Mouse (Mus musculus): Measurements from ENCODE around the gene Wdr20. TPM values are rescaled to one million over a fixed set of nuclear protein-coding genes. Genes with fewer than 3 reads are reported as not detected.

The Wdr20 gene
- polyA plus RNA-seq, 2 experiments = 7.5 to 10.1 TPM

DNA sequence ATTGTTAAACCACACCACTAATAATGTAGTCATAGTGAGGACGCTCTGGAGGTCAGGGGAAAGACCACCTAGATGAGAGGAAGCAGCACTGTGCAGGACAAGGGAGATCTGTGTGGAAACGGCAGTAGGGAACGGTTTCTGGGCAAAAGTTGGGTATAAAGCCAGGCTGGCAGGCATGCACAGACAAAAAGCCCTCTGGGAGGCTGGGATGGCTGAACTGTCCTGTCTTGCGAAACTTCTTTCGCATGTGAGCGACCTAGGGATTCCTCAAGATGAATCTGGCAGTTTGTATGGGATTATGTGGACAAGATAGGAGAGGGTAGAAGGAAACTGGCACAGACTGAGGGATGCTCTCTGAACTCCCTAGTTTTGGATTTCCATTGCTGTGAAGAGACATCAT lies 34.2 kb downstream of the Wdr20 start:
- WGBS (ENCODE audit: insufficient replicate concordance) = 84% methylated on average over 6 of the region's 6 CpGs
- Histone ChIP-seq H3K4me2 (ENCODE audit: low read depth) (no peak overlapping the region), H3K4me3 (ENCODE audit: insufficient read depth in 1 of 2, low read depth in 2 of 2, low read length in 2 of 2) (no peak overlapping the region), H3K9ac (replicated peaks) (no peak overlapping the region), H3K4me1 (replicated peaks; ENCODE audit: control insufficient read depth in 2 of 2, insufficient read depth in 2 of 2, low read length in 1 of 2) (peaks cover 0 to 21% of the 10 kb centered on the region in 2 experiments; a peak in 3 of 4 replicates), H3K27ac (no peak overlapping the region), H3K27me3 (ENCODE audit: control insufficient read depth, insufficient read depth, low read length) (no peaks in the 10 kb centered on the region), H3K36me3 (replicated peaks; ENCODE audit: control insufficient read depth, insufficient read depth, low read depth) (no peaks in the 10 kb centered on the region), H3K9me3 (ENCODE audit: control insufficient read depth, low read length) (no peaks in the 10 kb centered on the region)
- TF ChIP-seq EP300 (IDR thresholded peaks at IDR 0.05; ENCODE audit: low read depth) (no peak), CTCF (IDR thresholded peaks at IDR 0.05; ENCODE audit: low read depth) (no peak)
- ATAC-seq (ENCODE audit: insufficient read depth) = no peak
- no peak for DNase-seq (ENCODE audit: low read depth in 3 of 3, low spot score in 3 of 3)

- Histone ChIP-seq H3K27ac (no peak overlapping the region), H3K4me2 (ENCODE audit: low read depth) (no peak overlapping the region), H3K4me1 (replicated peaks; ENCODE audit: control insufficient read depth in 2 of 2, insufficient read depth in 2 of 2, low read length in 1 of 2) (peaks cover 0 to 12% of the 10 kb centered on the region in 2 experiments; a peak in 2 of 4 replicates), H3K9me3 (ENCODE audit: control insufficient read depth, low read length) (no peaks in the 10 kb centered on the region), H3K36me3 (replicated peaks; ENCODE audit: control insufficient read depth, insufficient read depth, low read depth) (peaks cover 3% of the 10 kb centered on the region; the same call in 1 of the 2 replicates), H3K4me3 (ENCODE audit: insufficient read depth in 1 of 2, low read depth in 2 of 2, low read length in 2 of 2) (no peak overlapping the region), H3K9ac (replicated peaks) (no peak overlapping the region), H3K27me3 (ENCODE audit: control insufficient read depth, insufficient read depth, low read length) (no peaks in the 10 kb centered on the region)
- WGBS (ENCODE audit: insufficient replicate concordance) = 43% methylated on average over 5 of the region's 5 CpGs
- ATAC-seq (ENCODE audit: insufficient read depth) (peak; percentile 26; the same call in 1 of the 2 replicates), DNase-seq (ENCODE audit: low read depth in 3 of 3, low spot score in 3 of 3) (no peak)
- TF ChIP-seq CTCF (IDR thresholded peaks at IDR 0.05; ENCODE audit: low read depth) (no peak), EP300 (IDR thresholded peaks at IDR 0.05; ENCODE audit: low read depth) (no peak)
These were observed 38.1 kb downstream of the Wdr20 start for GRCm38 (mm10) chr12:110775628-110776426.

- no peaks in the 10 kb centered on the region for H3K27me3 ChIP-seq (ENCODE audit: control insufficient read depth, insufficient read depth, low read length)
- H3K36me3 ChIP-seq (replicated peaks; ENCODE audit: control insufficient read depth, insufficient read depth, low read depth) = peaks cover 5% of the 10 kb centered on the region
- no peak for ATAC-seq (ENCODE audit: insufficient read depth)
- no peak overlapping the region for H3K4me3 ChIP-seq (ENCODE audit: insufficient read depth in 1 of 2, low read depth in 2 of 2, low read length in 2 of 2)
- H3K9ac ChIP-seq (replicated peaks) = no peak overlapping the region
- no peak overlapping the region for H3K27ac ChIP-seq
- H3K4me2 ChIP-seq (ENCODE audit: low read depth) = no peak overlapping the region
- no peaks in the 10 kb centered on the region for H3K9me3 ChIP-seq (ENCODE audit: control insufficient read depth, low read length)
- TF ChIP-seq EP300 (IDR thresholded peaks at IDR 0.05; ENCODE audit: low read depth) (no peak), CTCF (IDR thresholded peaks at IDR 0.05; ENCODE audit: low read depth) (no peak)
- whole genome bisulfite sequencing (ENCODE audit: insufficient replicate concordance) = 54% methylated on average over 5 of the region's 5 CpGs
- DNase-seq (ENCODE audit: low read depth in 3 of 3, low spot score in 3 of 3) = no peak
- H3K4me1 ChIP-seq (replicated peaks; ENCODE audit: control insufficient read depth in 2 of 2, insufficient read depth in 2 of 2, low read length in 1 of 2) = peaks cover 10 to 19% of the 10 kb centered on the region in 2 experiments; a peak in 3 of 4 replicates
These were observed 40.1 kb downstream of the Wdr20 start for GRCm38 (mm10) chr12:110777853-110778252.

- no peak overlapping the region for H3K4me3 ChIP-seq (ENCODE audit: insufficient read depth in 1 of 2, low read depth in 2 of 2, low read length in 2 of 2)
- H3K27me3 ChIP-seq (ENCODE audit: control insufficient read depth, insufficient read depth, low read length) = no peaks in the 10 kb centered on the region
- no peaks in the 10 kb centered on the region for H3K9me3 ChIP-seq (ENCODE audit: control insufficient read depth, low read length)
- H3K9ac ChIP-seq (replicated peaks) = no peak overlapping the region
- no peak for DNase-seq (ENCODE audit: low read depth in 3 of 3, low spot score in 3 of 3)
- no peak overlapping the region for H3K27ac ChIP-seq
- WGBS (ENCODE audit: insufficient replicate concordance) = 51% methylated on average over 7 of the region's 7 CpGs
- H3K4me1 ChIP-seq (replicated peaks; ENCODE audit: control insufficient read depth in 2 of 2, insufficient read depth in 2 of 2, low read length in 1 of 2) = peaks cover 10 to 19% of the 10 kb centered on the region in 2 experiments; a peak in 3 of 4 replicates
- TF ChIP-seq EP300 (IDR thresholded peaks at IDR 0.05; ENCODE audit: low read depth) = no peak
- no peak for TF ChIP-seq CTCF (IDR thresholded peaks at IDR 0.05; ENCODE audit: low read depth)
- no peak for ATAC-seq (ENCODE audit: insufficient read depth)
- H3K36me3 ChIP-seq (replicated peaks; ENCODE audit: control insufficient read depth, insufficient read depth, low read depth) = peaks cover 5% of the 10 kb centered on the region
- no peak overlapping the region for H3K4me2 ChIP-seq (ENCODE audit: low read depth)
These were observed 41.6 kb downstream of the Wdr20 start for GRCm38 (mm10) chr12:110779296-110779695.

DNA sequence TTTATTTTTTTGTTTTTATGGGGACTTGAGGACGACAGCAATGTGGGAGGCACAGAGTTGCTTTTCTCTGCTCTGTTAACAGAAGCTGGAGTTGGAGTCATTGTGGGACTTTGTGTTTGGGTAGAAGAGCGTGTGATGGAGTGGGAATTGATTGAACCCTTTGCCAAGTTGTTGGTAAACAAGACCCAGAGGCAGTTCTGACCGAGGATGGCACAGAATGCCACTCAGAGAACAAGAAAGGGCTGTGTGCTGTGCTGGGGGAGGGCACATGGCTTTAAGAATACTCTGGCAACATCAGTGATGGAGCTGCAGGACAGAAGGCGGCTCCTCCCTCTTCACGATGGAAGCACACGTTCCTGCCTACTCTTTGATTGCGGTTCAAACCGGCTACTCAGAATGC lies 43.4 kb downstream of the Wdr20 start:
- Histone ChIP-seq H3K36me3 (replicated peaks; ENCODE audit: control insufficient read depth, insufficient read depth, low read depth) (peaks cover 5% of the 10 kb centered on the region), H3K4me1 (replicated peaks; ENCODE audit: control insufficient read depth in 2 of 2, insufficient read depth in 2 of 2, low read length in 1 of 2) (peaks cover 10 to 15% of the 10 kb centered on the region in 2 experiments; a peak in 3 of 4 replicates), H3K4me2 (ENCODE audit: low read depth) (no peak overlapping the region), H3K27ac (no peak overlapping the region), H3K27me3 (ENCODE audit: control insufficient read depth, insufficient read depth, low read length) (no peaks in the 10 kb centered on the region), H3K9me3 (ENCODE audit: control insufficient read depth, low read length) (no peaks in the 10 kb centered on the region), H3K9ac (replicated peaks) (no peak overlapping the region), H3K4me3 (ENCODE audit: insufficient read depth in 1 of 2, low read depth in 2 of 2, low read length in 2 of 2) (no peak overlapping the region)
- WGBS (ENCODE audit: insufficient replicate concordance) = 82% methylated on average over 8 of the region's 8 CpGs
- no peak for ATAC-seq (ENCODE audit: insufficient read depth)
- no peak for TF ChIP-seq EP300 (IDR thresholded peaks at IDR 0.05; ENCODE audit: low read depth)
- DNase-seq (ENCODE audit: low read depth in 3 of 3, low spot score in 3 of 3) = no peak
